Mouse (Mus musculus): ENCODE results near the gene Rpgrip1l.

Gene Rpgrip1l

DNA sequence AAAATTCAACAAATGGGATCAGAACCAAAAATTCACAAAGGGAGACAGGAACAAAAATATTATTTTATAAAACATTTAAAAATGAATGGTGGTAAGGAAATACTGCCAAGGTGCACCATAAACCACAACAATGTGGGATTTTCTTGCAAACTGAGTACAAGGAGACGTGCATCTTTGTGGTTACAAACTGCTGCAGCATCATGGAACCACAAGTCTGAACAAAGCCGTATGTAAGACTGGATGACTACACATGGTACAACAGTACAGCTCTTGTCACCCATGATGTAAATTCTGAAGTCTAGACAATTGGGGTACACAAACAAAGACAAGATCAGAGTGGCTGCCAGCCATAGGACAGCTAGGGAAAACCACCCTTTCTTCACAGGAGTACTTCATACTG is 14.4 kb downstream of the Rpgrip1l start:
- TF ChIP-seq CTCF (conservative IDR thresholded peaks at IDR 0.05; ENCODE audit: low read length): no peak
- no peak for TF ChIP-seq POU5F1 (IDR thresholded peaks at IDR 0.05; ENCODE audit: borderline replicate concordance, low read length)
- no peak for TF ChIP-seq NANOG (IDR thresholded peaks at IDR 0.05; ENCODE audit: borderline replicate concordance, low read length)
- Histone ChIP-seq H3K36me3 (ENCODE audit: insufficient read depth, low read length) (peaks cover 5% of the 10 kb centered on the region; the same call in 1 of the 2 replicates), H3K4me1 (replicated peaks; ENCODE audit: low read depth, low read length) (no peaks in the 10 kb centered on the region), H3K9me3 (ENCODE audit: low read length) (no peaks in the 10 kb centered on the region), H3K4me3 (replicated peaks; ENCODE audit: low read length) (no peak overlapping the region), H3K27me3 (ENCODE audit: insufficient read depth, low read length) (no peaks in the 10 kb centered on the region)

DNA sequence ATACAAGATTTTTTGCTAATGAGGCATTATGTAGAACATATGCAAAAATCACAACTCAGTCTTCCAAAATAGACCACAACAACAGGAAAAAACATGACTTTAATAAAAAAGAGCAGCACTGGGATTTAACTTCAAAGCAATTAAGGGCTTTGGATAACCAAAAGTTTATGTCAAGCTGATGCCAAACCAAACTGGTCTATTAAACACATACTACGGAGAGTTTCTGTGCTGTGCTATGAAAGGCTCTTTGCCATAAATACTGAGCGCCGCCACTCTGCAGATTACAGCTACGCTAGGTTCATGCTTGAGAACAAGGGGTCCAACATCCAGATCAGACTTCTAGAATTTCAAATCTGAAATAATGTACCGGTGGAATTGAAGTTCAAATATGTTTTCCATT is 17.3 kb downstream of the Rpgrip1l start:
- Histone ChIP-seq H3K36me3 (ENCODE audit: insufficient read depth, low read length) (no peaks in the 10 kb centered on the region), H3K27me3 (ENCODE audit: insufficient read depth, low read length) (no peaks in the 10 kb centered on the region), H3K4me3 (replicated peaks; ENCODE audit: low read length) (no peak overlapping the region), H3K4me1 (replicated peaks; ENCODE audit: low read depth, low read length) (no peaks in the 10 kb centered on the region), H3K9me3 (ENCODE audit: low read length) (peaks cover 6% of the 10 kb centered on the region; the same call in 1 of the 2 replicates)
- TF ChIP-seq CTCF (conservative IDR thresholded peaks at IDR 0.05; ENCODE audit: low read length) (no peak), NANOG (IDR thresholded peaks at IDR 0.05; ENCODE audit: borderline replicate concordance, low read length) (no peak), POU5F1 (IDR thresholded peaks at IDR 0.05; ENCODE audit: borderline replicate concordance, low read length) (no peak)

DNA sequence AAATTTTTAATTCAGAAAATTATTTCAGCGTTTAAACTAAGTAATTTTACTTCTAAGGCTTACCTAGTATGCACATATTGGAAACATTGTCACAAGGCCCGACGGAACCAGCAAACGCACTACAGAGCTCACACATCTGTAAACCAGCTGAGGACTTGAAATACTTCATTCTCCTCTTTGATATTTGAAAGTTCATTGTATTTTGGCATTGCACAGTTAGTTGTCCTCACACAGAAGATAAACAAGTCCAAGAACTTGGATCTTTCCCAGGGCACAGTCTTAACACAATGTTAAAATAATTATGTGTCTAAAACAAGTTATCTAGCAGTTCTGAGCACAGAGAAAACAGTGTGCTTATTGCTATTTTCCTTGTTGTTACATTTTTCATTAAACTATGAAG is 22.5 kb downstream of the Rpgrip1l start:
- TF ChIP-seq NANOG (IDR thresholded peaks at IDR 0.05; ENCODE audit: borderline replicate concordance, low read length): no peak
- no peak for TF ChIP-seq POU5F1 (IDR thresholded peaks at IDR 0.05; ENCODE audit: borderline replicate concordance, low read length)
- no peak for TF ChIP-seq CTCF (conservative IDR thresholded peaks at IDR 0.05; ENCODE audit: low read length)
- peaks cover 10% of the 10 kb centered on the region; the same call in 1 of the 2 replicates for H3K9me3 ChIP-seq (ENCODE audit: low read length)
- no peaks in the 10 kb centered on the region for H3K27me3 ChIP-seq (ENCODE audit: insufficient read depth, low read length)
- no peaks in the 10 kb centered on the region for H3K36me3 ChIP-seq (ENCODE audit: insufficient read depth, low read length)
- H3K4me1 ChIP-seq (replicated peaks; ENCODE audit: low read depth, low read length): no peaks in the 10 kb centered on the region
- no peak overlapping the region for H3K4me3 ChIP-seq (replicated peaks; ENCODE audit: low read length)

DNA sequence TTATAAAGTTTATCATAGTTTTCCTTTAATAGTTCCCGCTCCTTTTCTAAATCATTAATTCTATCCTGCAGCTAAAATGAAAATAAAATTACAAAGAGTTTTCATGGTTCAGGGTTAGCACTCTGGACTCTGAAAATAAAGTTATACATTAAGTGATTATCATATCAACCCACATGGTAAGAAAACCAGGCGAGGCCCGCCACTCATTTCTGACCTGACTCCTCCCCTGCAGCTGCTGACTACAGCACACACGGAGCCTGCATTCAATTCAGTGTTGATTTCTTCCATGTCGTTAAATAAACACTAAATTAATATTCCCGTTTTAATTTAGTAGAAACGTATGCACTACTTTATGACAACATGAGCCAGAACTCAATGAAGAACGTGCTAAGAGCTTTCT is 26.8 kb downstream of the Rpgrip1l start:
- H3K36me3 ChIP-seq (ENCODE audit: insufficient read depth, low read length): no peaks in the 10 kb centered on the region
- TF ChIP-seq NANOG (IDR thresholded peaks at IDR 0.05; ENCODE audit: borderline replicate concordance, low read length) (no peak), CTCF (conservative IDR thresholded peaks at IDR 0.05; ENCODE audit: low read length) (no peak), POU5F1 (IDR thresholded peaks at IDR 0.05; ENCODE audit: borderline replicate concordance, low read length) (no peak)
- H3K9me3 ChIP-seq (ENCODE audit: low read length): peaks cover 3% of the 10 kb centered on the region; the same call in 1 of the 2 replicates

DNA sequence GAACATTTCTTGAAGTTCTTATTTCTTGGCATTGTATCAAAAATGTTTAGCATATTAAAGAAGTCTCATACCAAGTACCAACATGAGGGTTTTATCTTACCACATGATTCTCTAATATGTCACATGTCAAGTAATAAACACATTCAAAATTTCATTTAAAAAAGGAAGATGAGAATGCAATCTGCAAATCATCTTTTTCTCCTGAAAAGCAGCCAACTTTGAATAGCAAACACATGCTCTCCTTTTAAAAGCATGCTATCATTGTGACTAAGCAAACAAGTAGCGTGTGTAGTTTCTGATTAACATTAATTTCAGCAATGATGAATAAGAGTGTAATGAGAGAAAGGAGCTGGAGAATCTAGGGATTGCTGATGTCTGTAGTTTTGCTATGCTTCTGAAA is 29.2 kb downstream of the Rpgrip1l start:
- no peaks in the 10 kb centered on the region for H3K36me3 ChIP-seq (ENCODE audit: insufficient read depth, low read length)
- H3K9me3 ChIP-seq (ENCODE audit: low read length): peaks cover 3% of the 10 kb centered on the region; the same call in 1 of the 2 replicates
- H3K27me3 ChIP-seq (ENCODE audit: insufficient read depth, low read length): no peaks in the 10 kb centered on the region
- TF ChIP-seq CTCF (conservative IDR thresholded peaks at IDR 0.05; ENCODE audit: low read length) (no peak), POU5F1 (IDR thresholded peaks at IDR 0.05; ENCODE audit: borderline replicate concordance, low read length) (no peak), NANOG (IDR thresholded peaks at IDR 0.05; ENCODE audit: borderline replicate concordance, low read length) (no peak)
- no peak overlapping the region for H3K4me3 ChIP-seq (replicated peaks; ENCODE audit: low read length)
- H3K4me1 ChIP-seq (replicated peaks; ENCODE audit: low read depth, low read length): no peaks in the 10 kb centered on the region

More for the DNA sequence above, 26.8 kb downstream of the Rpgrip1l start:
- no peak overlapping the region for H3K4me3 ChIP-seq (replicated peaks; ENCODE audit: low read length)
- no peaks in the 10 kb centered on the region for H3K27me3 ChIP-seq (ENCODE audit: insufficient read depth, low read length)
- H3K4me1 ChIP-seq (replicated peaks; ENCODE audit: low read depth, low read length): no peaks in the 10 kb centered on the region

DNA sequence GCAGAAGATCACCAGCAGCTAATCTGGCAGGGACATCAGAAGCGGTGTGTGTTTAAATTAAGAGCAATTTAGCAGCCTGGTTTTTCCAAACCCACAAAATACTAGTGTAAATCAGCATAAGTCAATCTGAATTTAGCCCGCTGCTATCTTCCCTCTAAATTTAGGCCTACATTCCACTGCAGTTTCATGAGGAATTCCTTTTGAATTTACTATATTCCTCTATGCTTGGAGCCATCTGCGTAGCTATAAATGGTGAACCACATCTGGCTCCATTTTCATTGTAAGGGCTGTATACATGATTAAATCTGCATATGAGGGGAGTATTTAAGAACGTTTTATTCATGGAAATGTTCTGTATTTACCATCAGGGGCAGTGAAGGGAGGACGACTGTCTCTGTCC is 30.4 kb downstream of the Rpgrip1l start:
- TF ChIP-seq NANOG (IDR thresholded peaks at IDR 0.05; ENCODE audit: borderline replicate concordance, low read length) (no peak), POU5F1 (IDR thresholded peaks at IDR 0.05; ENCODE audit: borderline replicate concordance, low read length) (no peak), CTCF (conservative IDR thresholded peaks at IDR 0.05; ENCODE audit: low read length) (no peak)
- H3K9me3 ChIP-seq (ENCODE audit: low read length): peaks cover 2% of the 10 kb centered on the region; the same call in 1 of the 2 replicates
- no peak overlapping the region for H3K4me3 ChIP-seq (replicated peaks; ENCODE audit: low read length)
- H3K4me1 ChIP-seq (replicated peaks; ENCODE audit: low read depth, low read length): no peaks in the 10 kb centered on the region
- H3K27me3 ChIP-seq (ENCODE audit: insufficient read depth, low read length): no peaks in the 10 kb centered on the region
- no peaks in the 10 kb centered on the region for H3K36me3 ChIP-seq (ENCODE audit: insufficient read depth, low read length)

DNA sequence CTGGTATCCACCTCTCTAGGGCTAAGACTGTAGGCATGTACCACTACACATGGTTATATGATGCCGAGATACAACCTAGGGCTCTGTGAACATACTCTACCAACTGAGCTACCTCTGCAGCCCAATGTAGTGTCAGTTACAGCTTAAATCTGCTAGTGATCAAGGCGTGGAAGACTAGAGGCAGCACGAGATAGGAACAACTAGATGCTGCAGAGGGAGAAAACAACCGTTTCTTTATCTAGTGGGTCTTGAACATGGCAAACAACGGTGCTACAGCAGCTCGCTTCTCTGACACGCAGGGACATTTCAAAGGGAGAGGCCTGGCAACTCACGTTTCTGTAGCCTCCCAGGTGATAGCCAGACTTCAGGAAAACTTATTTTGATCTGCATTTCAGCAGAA is 31.5 kb downstream of the Rpgrip1l start:
- no peaks in the 10 kb centered on the region for H3K4me1 ChIP-seq (replicated peaks; ENCODE audit: low read depth, low read length)

DNA sequence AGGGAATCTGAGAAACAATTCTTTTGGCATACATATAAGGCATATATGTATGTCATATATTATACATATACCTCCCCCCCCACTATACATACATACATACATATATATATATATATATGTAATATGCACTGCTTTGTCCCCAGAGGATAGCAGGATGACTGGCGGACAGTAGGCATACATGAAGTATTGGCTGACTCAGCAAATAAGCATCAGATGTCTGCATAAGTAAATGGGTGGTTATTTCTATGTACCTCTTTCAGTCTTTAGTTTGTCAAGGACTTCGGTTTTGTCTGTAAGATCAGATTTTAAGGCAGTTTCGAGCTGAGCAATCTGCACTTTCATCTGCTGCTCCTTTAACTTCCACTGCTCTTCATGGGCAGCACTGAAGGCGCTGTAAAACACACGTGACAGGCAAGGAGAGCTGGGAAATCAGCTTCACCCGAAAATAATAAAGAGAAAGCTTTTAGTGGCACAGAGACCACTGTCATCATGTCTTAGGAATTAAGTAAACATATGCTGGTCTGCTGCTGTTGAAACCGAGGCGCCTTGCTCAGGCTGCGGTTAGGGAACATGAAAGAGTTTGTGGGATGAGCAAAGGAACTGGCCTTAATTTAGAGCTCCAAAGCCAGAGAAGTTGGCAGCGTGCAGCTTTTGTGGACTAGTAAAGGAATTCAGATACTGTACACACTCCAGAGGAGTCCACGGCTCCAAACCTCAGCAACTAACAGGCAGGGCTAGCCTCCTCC is 32.4 kb downstream of the Rpgrip1l start:
- TF ChIP-seq NANOG (IDR thresholded peaks at IDR 0.05; ENCODE audit: borderline replicate concordance, low read length) (no peak), CTCF (conservative IDR thresholded peaks at IDR 0.05; ENCODE audit: low read length) (no peak), POU5F1 (IDR thresholded peaks at IDR 0.05; ENCODE audit: borderline replicate concordance, low read length) (no peak)
- H3K4me3 ChIP-seq (replicated peaks; ENCODE audit: low read length): no peak overlapping the region
- no peaks in the 10 kb centered on the region for H3K9me3 ChIP-seq (ENCODE audit: low read length)
- no peaks in the 10 kb centered on the region for H3K4me1 ChIP-seq (replicated peaks; ENCODE audit: low read depth, low read length)
- no peaks in the 10 kb centered on the region for H3K36me3 ChIP-seq (ENCODE audit: insufficient read depth, low read length)
- H3K27me3 ChIP-seq (ENCODE audit: insufficient read depth, low read length): no peaks in the 10 kb centered on the region

More for the DNA sequence above, 31.5 kb downstream of the Rpgrip1l start:
- Histone ChIP-seq H3K27me3 (ENCODE audit: insufficient read depth, low read length) (no peaks in the 10 kb centered on the region), H3K4me3 (replicated peaks; ENCODE audit: low read length) (no peak overlapping the region), H3K9me3 (ENCODE audit: low read length) (no peaks in the 10 kb centered on the region), H3K36me3 (ENCODE audit: insufficient read depth, low read length) (no peaks in the 10 kb centered on the region)
- TF ChIP-seq CTCF (conservative IDR thresholded peaks at IDR 0.05; ENCODE audit: low read length): no peak
- TF ChIP-seq POU5F1 (IDR thresholded peaks at IDR 0.05; ENCODE audit: borderline replicate concordance, low read length): no peak
- TF ChIP-seq NANOG (IDR thresholded peaks at IDR 0.05; ENCODE audit: borderline replicate concordance, low read length): no peak
